Mouse (Mus musculus) small intestine, adult 2 months (tissue): ENCODE measurements around the gene Rtp2.

ENCODE experiments used
- CTCF ChIP-seq: fragments of 200-500 bp; IDR thresholded peaks from 2 replicates; pipeline ENCODE4 v1.5.1; 2012; ENCODE audit warnings: low read depth, mild to moderate bottlenecking, control low read depth, inconsistent platforms, low read length, moderate library complexity, mixed read lengths; ENCODE audit not compliant: insufficient replicate concordance, insufficient read length; ENCODE audit errors: extremely low read depth
- POLR2A ChIP-seq: fragments of 200-500 bp; IDR thresholded peaks from 2 replicates; pipeline ENCODE4 v1.6.1; 2012; ENCODE audit warnings: low read depth, mild to moderate bottlenecking, control low read depth, inconsistent platforms, low read length, moderate library complexity

DNA sequence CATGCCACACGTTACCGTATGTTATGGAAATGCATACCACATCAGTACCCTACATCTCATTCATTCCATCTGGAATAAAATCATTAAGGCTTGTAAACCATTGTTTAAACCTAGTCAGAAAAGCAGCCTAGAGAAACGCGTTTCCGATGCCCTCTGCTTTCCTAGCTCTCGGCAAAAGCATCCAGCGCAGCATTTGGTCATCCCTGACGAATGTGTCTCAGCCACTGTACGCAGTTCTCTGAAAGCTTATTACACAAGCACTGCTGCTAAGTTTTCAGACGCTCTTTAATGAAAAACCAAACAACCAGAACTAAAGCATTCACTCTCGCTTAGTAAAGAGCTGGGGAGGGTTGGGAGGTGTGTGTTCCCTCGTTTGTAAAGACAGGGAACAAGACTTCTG is 47.1 kb downstream of the Rtp2 start:
- no peak for TF ChIP-seq CTCF
- no peak for TF ChIP-seq POLR2A
